Mouse (Mus musculus) kidney, postnatal 4 days (tissue): ENCODE measurements at regions not wholly inside any gene's neighbourhood (a gene's known extent, or its start where the extent isn't known, plus 50 kb on each side); places are given as distances from the start of the nearest gene placed in this dataset.

Experiments used
- DNase-seq, 2 experiments: peaks; one replicate each; pipeline ENCODE4 v3.0.0; 2021; ENCODE audit warnings: mixed read lengths in 2 of 2

DNA sequence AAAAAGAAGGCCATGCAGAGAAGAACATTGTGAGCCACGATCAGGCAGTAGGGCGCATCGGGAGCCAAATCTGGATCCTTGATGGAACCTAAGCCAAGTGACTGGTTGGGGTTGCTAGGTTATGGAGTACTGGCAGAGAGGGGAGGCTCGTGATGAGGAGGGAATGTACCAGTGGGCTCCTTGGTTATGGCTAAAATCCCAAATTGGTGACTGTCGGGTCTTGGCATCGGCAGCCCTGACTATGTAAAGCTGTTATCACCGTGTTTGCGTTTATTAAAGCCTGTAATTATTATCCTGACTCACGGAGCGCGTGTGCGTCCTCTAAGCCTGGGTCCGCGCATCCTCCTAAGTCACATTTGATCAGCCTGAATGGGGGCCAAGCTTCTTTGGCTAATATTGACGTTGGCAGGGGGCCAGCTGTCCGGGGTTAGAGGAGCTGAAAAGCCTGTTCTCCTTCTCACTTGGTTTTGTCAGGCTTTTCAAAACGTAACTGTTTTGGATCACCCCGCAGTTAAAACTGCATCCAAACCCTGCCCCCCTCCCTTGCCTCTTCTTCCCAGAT, 388.9 kb upstream of the Dynlrb2 start:
- peak; percentile 87 to 90 for DNase-seq

DNA sequence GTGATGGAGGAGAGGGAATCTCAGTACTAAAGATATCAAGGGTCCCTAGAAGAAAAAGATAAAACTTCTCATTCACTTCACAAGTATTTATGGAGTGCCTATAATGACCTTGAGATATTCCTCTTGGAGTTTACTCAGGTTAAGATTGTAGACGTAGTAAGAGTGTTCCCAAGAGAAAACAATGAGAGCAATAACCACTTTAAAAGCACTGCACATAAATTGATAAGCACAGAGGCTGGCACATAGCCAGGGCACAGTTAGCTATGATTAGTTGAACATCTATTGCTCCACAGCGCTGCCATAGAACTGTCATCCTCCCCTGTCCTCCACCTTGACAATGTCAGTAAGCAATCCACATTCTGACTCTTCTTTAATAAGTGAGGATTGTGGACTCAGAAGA, 389.8 kb upstream of the Dynlrb2 start:
- no peak for DNase-seq

DNA sequence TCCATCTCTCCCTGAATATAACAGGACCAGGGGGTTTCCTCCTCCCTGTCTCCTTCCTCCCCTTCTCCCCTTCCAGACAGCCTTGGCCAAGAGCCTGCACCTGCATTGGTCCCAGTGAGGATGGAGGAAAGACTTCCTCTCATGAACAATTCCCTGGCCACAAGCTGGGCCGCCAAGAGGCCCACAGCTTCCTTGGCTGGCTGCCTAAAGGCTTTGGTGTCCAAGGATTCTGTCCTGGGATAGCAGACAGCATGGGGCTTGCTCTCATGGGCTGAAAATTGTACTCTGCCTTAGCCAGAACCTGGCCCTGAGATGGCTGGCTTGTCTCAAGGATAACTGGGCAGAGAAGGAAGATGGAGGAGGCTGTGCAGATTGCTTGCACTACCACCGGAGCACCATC, 390.3 kb upstream of the Dynlrb2 start:
- peak; percentile 53 to 61 for DNase-seq

DNA sequence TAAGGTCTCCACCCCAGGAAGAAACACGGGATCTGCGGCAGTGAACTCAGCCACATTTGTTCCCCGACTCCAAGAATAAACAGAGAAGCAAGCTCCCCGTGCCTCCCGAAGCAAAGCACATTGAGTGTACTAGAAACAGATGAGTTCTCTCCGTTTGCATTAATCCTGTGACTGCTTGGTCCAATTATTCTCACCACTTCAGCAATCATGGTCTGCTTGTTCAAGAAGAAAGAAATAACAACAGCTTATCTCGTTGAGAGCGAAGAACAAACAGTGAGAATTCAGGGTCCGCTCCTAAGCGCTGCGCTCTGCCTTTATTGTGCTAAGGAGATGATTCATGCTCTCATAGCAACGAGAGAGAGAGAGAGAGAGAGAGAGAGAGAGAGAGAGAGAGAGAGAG, 393.6 kb upstream of the Dynlrb2 start:
- DNase-seq, result no peak

DNA sequence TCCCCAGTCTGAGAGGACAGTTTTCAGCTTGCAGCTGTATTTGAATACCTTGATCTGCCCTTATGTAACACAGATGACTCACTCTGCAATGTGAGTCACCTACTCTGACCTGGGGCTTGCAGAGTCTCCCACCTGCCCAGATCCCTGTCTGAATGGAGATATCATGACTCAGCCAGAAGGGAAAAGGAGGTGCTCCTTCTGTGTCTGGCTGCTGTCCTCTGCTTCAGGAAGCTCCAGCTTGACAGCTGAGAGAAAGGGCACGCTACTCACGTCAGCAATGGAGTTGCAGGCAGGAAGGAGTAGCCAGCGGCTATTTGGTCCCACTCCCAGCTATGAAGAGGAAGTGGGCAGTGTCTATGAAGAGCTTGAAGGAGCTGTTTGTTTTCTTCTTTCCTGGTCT, 389.1 kb upstream of the Maf start:
- peak; percentile 15 to 18 for DNase-seq

DNA sequence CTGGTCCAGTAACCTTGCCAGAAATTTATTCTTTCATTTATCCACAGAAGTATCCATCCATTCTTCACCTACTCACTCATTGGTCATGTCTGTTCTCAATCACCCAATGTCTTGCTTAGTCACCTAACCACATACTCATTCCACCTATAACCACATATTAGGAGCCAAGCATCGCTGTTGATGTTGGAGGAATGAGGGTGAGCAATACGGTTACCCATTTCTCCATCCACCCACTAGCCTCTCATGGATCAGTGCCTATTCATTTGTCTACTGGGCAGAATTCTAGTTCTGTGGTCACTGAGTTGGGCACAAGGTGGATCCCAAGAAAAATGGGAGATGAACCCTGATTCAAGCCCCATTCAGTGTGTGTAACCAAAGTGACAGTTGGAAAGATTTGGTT, 375.6 kb upstream of the Maf start:
- no peak for DNase-seq

DNA sequence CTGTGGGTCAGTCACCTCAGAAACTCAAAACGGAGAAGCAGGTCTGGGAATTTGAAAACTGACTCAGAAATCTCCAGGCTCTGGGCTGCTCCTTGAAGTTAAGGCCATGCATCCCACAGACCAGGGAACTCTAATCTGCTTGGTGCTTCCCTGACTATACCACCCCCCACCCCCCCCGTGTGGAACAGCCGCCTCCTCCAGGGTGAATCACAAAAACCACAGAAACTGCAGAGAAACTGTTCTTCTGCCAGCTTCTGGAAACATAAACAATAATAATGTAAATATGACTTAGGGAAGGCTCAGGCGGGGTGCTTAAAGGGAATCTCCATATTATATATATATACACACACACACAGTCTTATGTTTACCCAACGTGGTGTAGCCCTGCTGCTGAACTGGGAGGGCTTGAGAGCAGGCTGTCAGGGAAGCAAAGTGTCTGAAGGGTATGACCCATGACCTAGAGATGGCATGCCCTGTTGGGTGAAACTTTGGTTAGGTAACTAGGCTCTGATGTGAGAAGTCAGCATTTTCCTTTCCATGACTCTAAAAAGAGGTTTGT, 371.3 kb upstream of the Maf start:
- no peak for DNase-seq

DNA sequence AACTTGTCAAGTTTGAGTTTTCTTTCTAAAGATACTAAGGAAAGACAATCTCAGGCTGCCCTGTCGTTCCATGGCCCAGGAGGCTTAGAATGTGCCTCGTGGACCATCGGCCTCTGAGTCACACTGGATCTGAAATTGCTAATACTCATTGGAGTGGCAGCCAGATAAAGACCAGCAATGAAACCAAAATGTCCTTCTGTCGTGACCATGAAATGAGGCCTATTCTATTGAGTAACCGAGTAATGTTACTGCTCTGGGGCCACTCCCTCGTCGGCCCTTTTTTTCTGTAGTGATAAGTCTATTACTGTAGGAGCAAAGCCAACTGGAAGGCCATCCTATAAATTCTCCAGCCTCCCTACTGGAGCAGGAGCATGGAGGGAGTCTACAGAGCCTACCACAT, 363.9 kb upstream of the Maf start:
- DNase-seq, result no peak

DNA sequence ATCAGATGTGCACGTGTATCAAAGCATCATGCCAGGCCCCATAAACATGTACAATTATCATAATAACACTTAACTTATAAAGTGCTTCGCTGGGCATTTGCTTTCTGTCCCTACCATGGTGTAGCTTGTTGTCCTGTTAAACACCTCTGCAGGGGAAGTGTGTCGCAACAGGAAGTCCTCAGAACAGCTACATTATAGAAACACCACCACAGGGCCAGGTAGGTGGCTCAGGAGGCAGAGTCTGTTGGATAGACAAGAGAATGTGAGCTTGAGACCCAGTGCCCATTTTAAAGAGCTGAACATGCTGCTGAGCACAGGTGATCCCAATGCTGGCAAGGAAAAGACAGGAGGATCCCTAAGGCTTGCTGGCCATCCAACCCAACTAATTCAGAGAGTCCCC, 361.9 kb upstream of the Maf start:
- DNase-seq, result no peak

DNA sequence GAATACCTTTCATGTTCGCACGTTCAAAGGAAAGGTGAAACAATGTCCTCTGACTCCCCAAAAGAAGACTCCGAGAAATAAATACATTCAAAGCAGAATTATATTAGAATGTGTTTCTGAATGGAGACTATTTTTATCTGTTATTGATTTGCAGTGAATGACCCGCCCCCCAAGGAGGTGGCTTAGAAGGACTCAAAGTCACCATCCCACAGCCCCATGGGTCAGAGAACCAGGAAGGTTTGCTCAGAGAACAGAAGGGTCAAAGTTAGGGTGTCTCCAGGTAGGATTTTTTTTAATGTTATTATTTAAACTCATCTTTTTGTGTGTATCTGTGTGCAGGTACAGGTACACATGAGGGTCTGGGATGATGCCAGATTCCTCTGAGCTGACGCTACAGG, 360.4 kb upstream of the Maf start:
- DNase-seq, result no peak

DNA sequence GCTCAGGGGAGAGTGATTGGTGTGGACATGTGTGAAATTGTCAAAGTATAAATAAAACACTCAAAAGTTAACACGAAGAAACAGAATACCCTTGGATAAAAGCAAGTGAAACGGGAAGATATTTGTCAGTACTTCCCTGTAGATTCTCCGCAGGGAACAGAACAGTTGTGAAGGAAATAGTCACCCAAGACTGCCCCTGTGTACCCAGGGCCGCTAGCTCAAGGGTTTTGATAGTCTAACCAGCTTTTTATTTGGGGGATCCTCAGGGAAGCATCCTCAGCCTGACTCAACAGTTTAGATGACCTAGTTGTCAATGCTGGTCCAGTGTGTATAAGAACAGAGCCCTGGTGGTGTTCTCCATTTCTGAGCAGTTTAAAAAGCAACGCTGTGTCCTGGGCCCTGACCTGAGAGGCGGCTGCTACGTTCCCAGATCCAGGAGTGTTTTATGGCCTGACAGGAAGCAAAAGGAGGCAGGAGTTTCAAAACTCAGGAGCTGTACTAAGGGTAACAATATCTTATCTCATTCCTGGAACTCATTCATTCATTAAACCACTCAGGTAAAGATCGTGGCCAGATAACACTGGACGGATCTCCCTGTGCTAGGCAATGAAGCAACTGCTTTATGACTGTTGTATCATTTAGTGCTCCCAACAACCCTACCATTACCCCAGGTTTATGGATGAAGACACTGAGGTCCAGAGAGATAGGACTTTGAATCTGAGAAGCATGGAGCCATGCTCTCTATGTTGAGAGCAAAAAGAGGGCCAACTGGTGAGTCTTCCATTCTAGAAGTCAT, 359.8 kb upstream of the Maf start:
- no peak for DNase-seq

DNA sequence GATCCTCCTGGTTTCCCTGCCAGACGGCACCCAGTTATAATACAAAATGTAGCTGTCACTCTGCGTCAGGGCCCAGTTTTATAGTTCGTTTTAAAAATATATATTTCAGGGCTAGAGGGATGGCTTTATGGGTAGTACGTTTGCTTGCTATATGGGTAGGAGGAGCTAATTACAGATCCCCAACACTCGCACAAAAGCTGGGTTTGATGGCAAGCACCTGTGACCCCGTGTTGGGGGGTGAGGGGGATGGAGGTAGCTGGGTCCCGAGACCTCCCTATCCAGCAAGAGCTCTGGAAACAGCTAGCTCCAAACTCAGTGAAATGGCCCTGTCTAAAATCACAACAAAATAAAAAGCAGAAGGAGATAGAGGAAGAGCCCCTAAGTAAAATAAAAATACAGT, 358.3 kb upstream of the Maf start:
- DNase-seq, result no peak

DNA sequence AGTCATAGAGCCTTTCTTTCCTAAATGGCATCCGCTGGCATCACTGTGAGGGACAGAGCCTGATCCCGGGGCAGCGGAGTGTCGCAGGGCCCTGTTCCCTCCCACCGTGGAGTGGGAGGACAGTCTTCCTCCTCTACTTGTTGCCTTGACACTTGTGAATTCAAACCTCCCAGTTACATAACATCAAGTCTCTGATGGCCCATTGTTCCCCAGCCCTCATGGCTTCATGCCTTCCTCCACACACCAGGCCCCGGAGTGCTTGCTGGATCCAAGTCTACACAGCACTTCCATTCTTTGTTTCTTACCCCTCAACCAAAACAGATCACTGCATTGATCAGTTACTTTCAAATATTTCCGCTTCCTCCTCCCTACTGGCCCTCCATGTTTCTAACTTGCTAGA, 357.7 kb upstream of the Maf start:
- no peak for DNase-seq

DNA sequence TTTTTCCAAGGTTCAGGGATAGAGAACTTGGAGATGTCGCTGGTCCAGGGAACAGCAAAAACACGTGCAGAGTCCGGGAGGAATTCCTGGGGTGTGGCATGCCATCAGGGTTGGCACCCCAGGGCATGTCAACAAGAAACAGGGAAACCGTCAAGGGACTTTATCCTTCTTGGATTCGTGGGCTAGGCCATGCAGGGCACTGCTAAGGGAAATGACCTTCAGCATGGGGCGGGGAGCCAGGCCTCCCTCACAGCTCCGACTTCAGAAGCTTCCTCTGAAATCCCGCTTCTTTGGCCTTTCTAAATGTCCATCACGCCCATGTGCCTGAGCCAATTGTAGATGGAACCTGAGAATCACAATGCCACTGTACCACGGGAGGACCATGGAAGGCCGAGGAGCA, 357.0 kb upstream of the Maf start:
- no peak for DNase-seq

DNA sequence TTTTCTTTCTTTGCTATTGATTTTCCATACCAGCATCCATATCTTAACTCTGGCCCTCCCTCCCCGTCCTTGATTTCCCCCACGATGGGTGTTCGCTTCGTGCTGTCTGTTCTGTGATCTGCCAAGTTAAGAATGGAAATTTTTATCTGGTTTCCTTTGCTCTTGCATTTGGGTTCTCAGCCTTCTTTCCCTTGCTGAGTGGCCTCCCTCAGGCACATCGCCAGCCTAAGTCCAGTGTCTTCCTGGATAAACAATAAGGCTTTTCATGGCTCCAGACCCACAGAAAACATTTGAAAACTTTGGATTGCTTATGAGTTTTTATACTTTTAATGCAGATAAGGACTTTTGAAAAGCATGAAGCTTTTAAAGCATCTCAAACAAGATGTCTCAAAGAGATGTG, 355.9 kb upstream of the Maf start:
- peak; percentile 11 to 15 for DNase-seq

DNA sequence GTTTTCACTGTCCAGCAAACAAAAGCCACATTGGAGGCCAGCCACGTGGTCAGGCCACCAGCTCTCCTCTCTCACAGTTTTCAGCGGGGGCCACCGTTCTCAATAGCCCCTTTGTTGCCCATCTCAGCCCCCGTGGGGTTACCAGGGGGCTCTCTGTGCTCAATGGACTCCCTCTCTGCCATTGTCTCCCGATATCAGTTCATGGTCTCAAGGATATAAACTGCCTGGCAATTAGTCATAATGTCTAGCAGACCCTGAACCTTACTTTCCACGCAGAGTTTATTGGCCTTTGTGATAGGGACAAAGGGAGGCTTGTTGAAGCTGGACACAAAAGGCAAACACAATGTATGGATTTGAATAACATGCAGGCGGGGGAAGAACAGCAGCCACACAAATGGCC, 345.9 kb upstream of the Maf start:
- no peak for DNase-seq

DNA sequence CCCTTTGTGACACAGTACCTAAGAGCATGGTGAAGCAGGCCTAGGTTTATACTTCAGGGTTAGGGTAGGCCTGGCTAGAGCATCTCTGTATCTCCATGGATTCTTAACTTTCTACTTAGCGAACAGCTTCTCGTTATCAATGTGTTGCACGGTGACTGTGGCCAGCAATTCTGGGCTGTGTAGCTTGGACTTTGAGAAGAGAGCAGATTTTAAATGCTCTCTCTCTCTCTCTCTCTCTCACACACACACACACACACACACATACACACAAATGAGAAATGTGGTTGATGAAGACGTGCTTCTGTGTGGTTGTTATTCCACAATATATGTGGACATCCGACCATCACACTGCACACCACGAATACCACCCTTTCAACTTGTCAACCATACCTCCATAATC, 345.4 kb upstream of the Maf start:
- DNase-seq, result no peak

DNA sequence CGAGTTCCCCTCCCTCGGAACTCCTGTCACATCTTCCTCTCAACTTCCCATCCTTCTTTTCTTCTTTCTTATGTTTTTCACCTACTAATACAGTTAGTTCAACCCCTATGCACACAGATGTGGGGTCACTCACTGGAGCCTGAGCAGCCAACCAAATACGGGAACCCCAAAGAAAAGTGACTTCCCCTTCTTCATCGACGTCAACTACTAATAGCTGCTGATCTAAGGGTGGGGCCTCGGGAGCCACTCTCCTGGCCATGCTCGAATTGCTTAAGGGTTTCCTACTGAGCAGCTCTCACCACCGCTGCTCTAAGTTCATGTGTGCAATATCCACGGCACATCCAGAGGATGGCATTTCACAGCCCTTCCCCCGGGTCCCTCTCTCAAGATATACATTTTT, 340.9 kb upstream of the Maf start:
- DNase-seq, result no peak

DNA sequence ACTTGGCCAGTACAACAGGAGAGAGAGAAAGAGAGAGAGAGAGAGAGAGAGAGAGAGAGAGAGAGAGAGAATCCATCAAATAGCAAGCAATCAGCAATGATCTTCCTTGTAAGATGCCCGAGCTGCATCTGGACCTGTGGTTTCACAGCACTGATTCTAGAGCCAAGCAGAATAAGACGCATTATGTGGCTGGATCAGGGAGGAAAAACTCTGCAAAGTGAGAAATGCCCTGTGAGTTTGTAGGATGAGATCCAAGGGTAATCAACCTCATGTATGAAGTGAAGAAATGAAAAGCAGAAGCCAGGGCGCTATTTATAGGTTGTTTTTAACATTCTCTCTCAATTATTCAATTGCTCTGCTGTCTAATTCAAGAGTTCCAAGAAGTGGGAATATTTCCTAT, 339.3 kb upstream of the Maf start:
- no peak for DNase-seq

DNA sequence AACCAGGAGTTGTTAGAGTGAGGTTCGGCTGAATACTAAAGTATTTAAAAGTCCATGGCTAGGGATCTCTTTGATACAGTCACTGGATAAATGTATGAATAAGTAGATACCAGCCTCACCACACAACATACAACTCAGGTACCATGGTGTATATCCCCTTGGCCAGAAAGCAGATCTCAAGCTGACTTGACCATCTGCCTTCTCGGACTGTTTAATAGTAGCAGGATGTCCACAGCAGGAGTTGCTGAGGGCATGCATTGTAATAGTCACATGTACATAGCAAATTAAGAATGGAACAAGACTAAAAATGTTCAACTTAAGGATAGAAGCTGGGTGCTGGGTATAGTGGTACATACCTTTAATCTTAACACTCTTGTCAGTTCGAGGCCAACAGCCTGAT, 337.9 kb upstream of the Maf start:
- no peak for DNase-seq

DNA sequence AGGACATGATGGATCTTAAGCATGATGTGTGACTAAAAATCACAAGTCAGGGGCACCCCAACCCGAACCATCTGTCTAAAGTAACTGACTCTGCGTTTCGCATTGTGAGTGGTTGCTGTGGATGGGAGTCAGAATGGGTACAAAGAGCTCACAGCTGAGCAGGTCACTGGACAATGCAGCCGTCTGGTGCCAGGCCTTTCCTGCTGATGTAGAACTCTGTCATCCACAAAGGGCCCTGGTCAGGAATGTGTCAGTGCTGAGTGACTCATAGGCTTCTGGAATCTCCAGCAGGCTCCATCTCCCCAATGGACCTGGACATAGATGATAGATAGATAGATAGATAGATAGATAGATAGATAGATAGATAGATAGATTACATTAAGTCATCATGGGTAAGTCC, 335.8 kb upstream of the Maf start:
- no peak for DNase-seq

DNA sequence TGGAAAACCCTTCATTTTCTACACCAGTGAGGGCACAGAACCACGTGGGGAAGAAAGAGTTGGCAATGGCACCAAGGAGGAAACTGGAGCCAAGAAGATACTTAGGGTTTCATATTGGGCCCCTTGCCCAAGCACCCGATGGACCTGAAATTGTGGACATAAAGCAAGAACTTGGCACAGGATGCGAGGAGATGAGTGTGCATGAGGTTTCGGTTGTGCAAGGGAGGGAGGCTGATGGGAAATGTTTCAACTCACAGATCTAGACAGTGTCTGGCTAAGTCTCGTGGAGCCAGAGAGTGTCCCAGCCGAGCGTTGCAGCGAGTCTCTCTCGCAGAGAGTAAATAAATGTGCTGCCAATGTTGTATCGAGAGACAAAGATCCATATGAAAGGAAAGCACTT, 323.4 kb upstream of the Maf start:
- no peak for DNase-seq

DNA sequence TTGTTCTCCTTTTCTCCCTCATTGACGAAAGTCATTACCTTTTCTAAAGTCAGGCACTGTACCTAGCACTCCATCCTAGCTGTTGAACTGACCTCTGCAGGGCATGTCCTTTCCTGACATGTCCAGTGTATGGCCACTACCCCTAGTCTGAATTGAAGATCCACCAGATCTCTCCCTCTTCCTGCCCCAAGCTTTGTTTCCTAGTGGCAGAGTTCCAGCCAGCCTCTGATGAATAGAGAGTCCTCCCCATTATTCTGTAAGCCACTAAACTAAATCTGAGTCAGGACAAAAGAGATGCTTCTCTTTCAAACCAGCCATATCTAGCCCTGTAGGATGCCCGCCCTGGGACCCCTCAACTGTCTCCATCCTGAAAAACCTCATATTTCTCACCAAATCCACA, 317.7 kb upstream of the Maf start:
- DNase-seq, result no peak

DNA sequence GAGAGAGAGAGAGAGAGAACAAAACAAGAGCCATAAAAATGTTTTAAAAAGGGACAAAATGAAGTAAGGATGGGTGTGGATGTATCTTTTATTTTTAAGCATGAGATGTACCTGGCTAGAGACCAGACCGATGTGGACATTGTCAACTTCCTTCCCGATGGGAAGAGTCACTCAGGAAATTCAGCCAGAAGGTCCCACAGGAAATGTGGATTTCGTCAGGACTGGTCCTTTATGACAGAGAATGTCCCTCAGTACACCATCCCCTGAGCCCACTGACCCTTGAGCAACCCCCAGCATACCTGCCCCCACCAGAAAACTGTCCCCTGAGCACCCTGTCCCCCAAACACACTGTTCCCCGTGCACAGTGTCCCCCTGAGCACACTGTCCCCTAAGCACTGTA, 317.2 kb upstream of the Maf start:
- no peak for DNase-seq

DNA sequence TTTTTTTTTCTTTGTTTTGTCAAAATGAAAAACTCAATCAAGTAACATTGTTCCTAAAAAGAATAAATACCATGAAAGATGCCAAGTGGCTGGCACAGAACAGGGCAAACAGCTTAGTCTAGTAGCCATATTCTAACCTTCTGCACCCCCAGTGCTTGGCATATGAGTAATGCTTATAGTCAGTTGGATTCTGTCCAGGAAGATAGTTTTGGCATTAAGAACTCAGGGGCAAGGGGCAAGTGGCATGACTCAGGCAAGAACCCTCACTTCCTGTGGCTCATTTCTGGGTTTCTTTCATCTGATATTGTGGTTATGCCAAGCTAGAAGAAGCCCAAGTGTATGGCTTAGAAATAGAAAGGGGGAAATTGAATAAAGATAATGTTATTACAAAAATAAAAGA, 314.1 kb upstream of the Maf start:
- DNase-seq, result no peak
